Mouse (Mus musculus) gastrocnemius, adult 2 months (tissue): ENCODE measurements around the gene Pkd1l1. TPM values are rescaled to one million over a fixed set of nuclear protein-coding genes. Genes with fewer than 3 reads are reported as not detected.

Experiments used
- DNase-seq: peaks from one replicate; pipeline ENCODE4 v3.0.0; 2022
- H3K27ac ChIP-seq: fragments of 200-600 bp; 2 replicates; pipeline ENCODE4 v1.8.1; 2022; ENCODE audit warnings: mild to moderate bottlenecking
- H3K4me3 ChIP-seq: fragments of 200-600 bp; 2 replicates; pipeline ENCODE4 v1.8.1; 2022; ENCODE audit warnings: mild to moderate bottlenecking, moderate library complexity
- CTCF ChIP-seq: fragments of 200-600 bp; IDR thresholded peaks from 2 replicates; pipeline ENCODE4 v1.8.1; 2022; ENCODE audit warnings: antibody characterized with exemption, mild to moderate bottlenecking, moderate library complexity
- intact Hi-C: fragments of 180-260 bp; cut with DNase I; formaldehyde crosslinking; loops from one replicate; pipeline ENCODE4 v1.15.1; 2025
- long read RNA-seq, 2 experiments: library from polyadenylated mRNA; stranded (forward); transcript quantifications; one replicate each; pipeline ENCODE4 v2.0.0; 2021
- total RNA-seq, 2 experiments: library from RNA; stranded (reverse); gene quantifications; 2 replicates each; pipeline ENCODE4 v1.2.3; 2021

Pkd1l1 gene
- under 1 TPM in 1 of 2 experiments, not detected in 1; 0.03 TPM for total RNA-seq
- long read RNA-seq, experiment 1 = 0 reads
- long read RNA-seq, experiment 2 = 0 reads

DNA sequence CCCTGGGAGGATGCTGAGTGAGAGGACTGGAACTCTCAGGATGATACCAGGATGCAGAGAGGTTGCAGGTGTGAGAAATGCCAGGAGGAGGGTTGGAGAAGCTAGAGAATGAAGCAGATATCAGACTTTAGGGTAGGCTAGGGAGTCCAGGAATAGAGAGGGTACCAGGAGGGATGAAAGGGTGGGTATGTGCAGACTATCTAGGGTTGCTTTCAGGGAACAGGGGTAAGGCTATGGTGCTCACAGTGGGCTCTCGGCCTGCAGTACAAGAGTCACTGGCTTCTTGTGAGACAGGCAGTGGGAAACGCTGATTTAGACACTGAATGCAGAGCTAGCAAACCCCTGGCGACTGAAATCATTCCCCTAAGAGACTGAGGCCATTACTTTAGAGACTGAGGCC, at the start of gene Pkd1l1:
Pkd1l1 (minus strand) TSS at position 101 of the 400 bp plus-strand sequence.
- Histone ChIP-seq H3K4me3 (no peak within 1 kb of the TSS), H3K27ac (no peak within 1 kb of the TSS)
- intact Hi-C loops = no loop called here
- no peak for DNase-seq
- no peak for TF ChIP-seq CTCF

GRCm38 (mm10) chr11:9020207-9020606, 47.1 kb upstream of the Pkd1l1 start:
- Histone ChIP-seq H3K4me3 (no peak overlapping the region), H3K27ac (no peak overlapping the region)
- intact Hi-C loops = no loop called here
- TF ChIP-seq CTCF = no peak
- DNase-seq = no peak

DNA sequence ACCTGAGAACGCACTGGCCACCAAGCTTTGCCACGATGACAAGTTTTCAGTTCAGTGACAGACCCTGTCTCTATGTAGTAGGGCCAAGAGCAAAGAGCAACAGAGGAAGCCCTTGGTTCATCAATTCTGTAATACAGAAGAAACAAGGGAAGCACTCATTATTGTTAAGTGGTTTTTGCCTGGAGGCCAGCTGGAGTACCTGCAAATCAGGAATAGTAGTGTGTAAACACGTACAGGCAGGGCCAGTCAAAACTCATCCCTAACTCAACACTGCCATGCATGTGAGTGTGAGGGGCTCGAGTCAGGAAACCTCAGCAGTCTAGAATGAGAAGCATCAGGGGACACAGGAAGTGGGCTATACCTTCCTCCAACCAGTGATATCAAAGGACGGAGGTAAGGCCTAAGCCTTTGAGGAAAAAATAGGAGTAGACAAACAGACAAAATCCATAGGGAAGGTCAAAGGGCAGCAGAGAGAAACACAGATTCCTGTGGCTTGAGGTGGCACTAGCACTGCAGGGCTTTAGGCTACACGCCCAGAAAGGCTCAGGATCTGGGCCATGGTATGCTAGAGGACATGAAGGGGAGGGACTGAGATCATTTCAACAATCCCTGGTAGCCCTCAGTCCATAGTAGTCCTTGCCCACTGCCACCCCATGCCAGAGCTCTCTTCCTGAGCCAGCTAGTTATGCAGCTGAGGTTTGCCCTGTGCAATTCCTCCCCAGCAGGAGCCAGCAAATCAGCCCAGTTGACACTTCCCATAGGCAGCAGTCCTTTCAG, 45.6 kb upstream of the Pkd1l1 start:
- Histone ChIP-seq H3K27ac (no peak overlapping the region), H3K4me3 (no peak overlapping the region)
- TF ChIP-seq CTCF = no peak
- no peak for DNase-seq
- intact Hi-C loops = no loop called here

DNA sequence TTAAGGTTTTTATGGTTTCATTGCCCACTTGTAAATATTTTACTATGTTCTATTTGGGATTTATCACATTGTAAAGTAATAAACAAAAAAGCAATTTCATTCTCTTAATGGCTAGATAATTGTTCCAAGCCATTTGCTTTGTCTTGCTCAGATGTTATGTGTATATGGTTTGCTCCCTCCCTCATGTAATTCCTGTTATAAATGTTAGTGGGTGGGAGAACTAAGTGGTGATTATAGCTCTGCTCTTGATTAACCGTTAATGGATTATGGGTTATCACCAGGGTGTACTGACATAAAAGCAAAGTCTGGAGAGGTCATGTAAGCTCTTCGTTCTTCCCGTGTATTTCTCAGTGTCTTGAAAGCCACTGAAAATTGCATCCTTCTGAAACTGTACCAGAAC, 41.7 kb upstream of the Pkd1l1 start:
- intact Hi-C loops = loop anchor here (5.0 kb wide), 2 partner anchors 33 to 103 kb away; partner anchors contain the start of genes Gm11992, Sun3 and Upp1
- TF ChIP-seq CTCF = no peak
- H3K27ac ChIP-seq = no peak overlapping the region

DNA sequence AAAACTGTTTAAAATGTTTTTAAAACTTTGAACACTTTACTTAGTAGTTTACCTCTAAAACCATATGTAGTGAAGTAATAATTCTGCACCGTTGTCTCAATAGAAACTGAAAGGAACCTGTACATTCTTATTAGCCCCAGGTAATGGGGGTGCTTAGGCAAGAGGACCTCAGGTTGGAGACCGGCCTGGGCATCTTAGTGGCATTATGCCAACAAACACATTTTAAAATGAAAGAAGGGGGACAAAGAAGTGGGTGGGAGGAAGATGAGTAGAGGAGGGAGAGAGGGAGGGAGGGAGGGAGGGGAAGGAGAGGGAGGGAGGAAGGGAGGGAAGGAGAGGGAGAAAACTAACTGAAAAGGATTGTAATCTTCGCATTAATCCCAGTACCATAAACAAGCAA, 38.3 kb upstream of the Pkd1l1 start:
- peak overlapping the region; percentile 97 for H3K4me3 ChIP-seq
- peak overlapping the region; percentile 89 for H3K27ac ChIP-seq
- intact Hi-C loops = loop anchor here (5.0 kb wide), 2 partner anchors 36 to 106 kb away; partner anchors contain the start of genes Gm11992, Sun3 and Upp1

More for the DNA sequence above, 41.7 kb upstream of the Pkd1l1 start:
- DNase-seq = no peak
- no peak overlapping the region for H3K4me3 ChIP-seq

GRCm38 (mm10) chr11:9010853-9011339, 37.8 kb upstream of the Pkd1l1 start, which contains the start of gene Hus1:
Gene Hus1, minus strand, starts transcription at chr11:9011191.
- Histone ChIP-seq H3K27ac (peak within 1 kb of the TSS; percentile 89), H3K4me3 (peak within 1 kb of the TSS; percentile 97)
- intact Hi-C loops = loop anchor here (5.0 kb wide), 2 partner anchors 36 to 106 kb away; partner anchors contain the start of genes Gm11992, Sun3 and Upp1
- peak; percentile 92 for DNase-seq
- no peak for TF ChIP-seq CTCF

More for the DNA sequence above, 38.3 kb upstream of the Pkd1l1 start:
- DNase-seq = no peak
- TF ChIP-seq CTCF = no peak

DNA sequence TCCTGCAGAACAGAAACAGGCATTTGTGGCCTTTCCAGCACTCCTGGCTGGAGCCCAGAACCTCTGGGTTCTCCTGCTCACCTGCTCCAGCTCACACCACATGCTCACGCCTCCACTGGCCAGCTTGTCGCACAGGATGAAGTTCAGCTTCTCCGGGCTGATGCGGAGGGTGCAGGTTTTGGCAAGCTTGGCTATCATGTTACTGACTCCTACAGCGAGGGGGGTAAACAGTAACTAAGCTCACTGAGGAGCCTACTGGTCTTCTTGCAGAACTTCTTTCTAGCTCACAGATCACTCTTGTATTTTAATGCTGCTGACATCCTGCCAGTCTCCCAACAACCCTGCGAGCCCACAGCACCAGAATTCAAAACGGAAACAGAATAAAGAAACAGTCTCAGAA, 37.4 kb upstream of the Pkd1l1 start:
- Histone ChIP-seq H3K4me3 (peak overlapping the region; percentile 97), H3K27ac (peak overlapping the region; percentile 89)
- peak; percentile 41 for DNase-seq
- intact Hi-C loops = loop anchor here (5.0 kb wide), 2 partner anchors 37 to 107 kb away; partner anchors contain the start of genes Gm11992, Sun3 and Upp1
- no peak for TF ChIP-seq CTCF

DNA sequence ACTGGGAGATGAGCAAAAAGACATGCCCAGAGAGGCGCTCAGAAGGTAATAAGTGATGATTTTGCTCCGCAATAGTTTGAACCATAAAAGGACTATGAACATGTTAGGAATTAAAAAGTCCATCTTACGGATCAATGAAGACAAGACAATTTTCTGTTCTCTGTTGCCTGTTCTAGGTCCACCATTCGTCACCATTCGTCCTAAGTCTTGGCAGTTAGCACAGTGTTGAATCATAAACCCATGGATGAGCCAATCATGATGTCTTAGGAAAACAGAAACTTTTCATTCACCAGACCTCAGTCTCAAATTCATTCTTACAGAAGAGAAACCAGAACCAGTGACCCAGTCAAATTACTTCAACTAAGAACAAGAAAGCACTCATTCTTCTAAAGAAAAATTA, 35.7 kb upstream of the Pkd1l1 start:
- TF ChIP-seq CTCF = no peak
- intact Hi-C loops = no loop called here
- no peak for DNase-seq
- Histone ChIP-seq H3K4me3 (no peak overlapping the region), H3K27ac (no peak overlapping the region)

- Histone ChIP-seq H3K4me3 (no peak overlapping the region), H3K27ac (no peak overlapping the region)
- no peak for DNase-seq
- intact Hi-C loops = no loop called here
- TF ChIP-seq CTCF = no peak
Observed at GRCm38 (mm10) chr11:8988084-8988483, 15.0 kb upstream of the Pkd1l1 start.

- TF ChIP-seq CTCF = no peak
- intact Hi-C loops = no loop called here
- Histone ChIP-seq H3K4me3 (no peak overlapping the region), H3K27ac (peak overlapping the region; percentile 20; the same call in 1 of the 2 replicates)
- DNase-seq = no peak
Observed at GRCm38 (mm10) chr11:8986058-8986457, 13.0 kb upstream of the Pkd1l1 start.

GRCm38 (mm10) chr11:8983237-8983861, 10.3 kb upstream of the Pkd1l1 start:
- TF ChIP-seq CTCF = peak; percentile 87
- intact Hi-C loops = loop anchor here (1.0 kb wide), 1 partner anchor 153 kb away; no protein-coding TSS in a partner anchor
- no peak overlapping the region for H3K4me3 ChIP-seq
- DNase-seq = peak; percentile 78
- H3K27ac ChIP-seq = no peak overlapping the region

DNA sequence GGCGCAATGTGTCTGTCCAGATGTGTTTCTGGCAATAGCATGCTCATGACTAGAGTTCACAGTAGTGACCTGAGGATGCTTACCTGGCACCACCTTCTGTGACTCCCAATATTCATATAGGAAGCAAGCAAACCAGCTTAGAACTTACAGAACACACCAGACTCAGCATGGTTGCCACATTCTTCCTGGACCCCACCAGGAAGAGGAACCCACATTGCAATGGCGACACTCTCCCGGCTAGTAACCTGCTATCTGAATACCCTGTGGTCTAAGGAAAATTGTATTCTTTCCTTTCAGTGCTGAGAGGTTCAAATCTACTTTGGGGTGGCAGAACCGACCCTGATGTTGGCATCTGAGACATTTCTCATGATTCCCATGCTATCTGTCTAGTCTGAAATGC, 5.1 kb upstream of the Pkd1l1 start:
- no peak for TF ChIP-seq CTCF
- Histone ChIP-seq H3K4me3 (no peak overlapping the region), H3K27ac (no peak overlapping the region)
- no peak for DNase-seq
- intact Hi-C loops = no loop called here

DNA sequence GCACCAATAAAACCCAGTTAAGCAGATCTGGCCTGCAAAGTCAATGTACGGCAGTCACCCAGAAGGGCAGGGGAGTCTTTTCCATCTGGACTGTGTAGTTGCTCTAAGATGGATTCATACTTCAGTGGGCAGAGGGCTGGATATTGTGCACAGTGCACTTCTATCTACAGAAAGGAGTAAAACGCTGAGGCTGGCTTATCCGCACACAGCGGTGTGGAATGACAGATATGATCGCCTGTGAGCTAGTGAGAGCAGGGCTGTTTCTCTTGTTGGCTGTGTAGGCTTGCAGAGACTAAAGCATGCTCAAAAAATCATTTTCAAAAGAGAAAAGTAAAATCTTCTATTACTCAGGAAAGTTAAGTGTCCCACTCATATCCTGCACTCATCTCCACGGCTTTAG, 973 bp downstream of the Pkd1l1 start:
- H3K4me3 ChIP-seq = no peak overlapping the region
- no peak for DNase-seq
- no peak overlapping the region for H3K27ac ChIP-seq
- intact Hi-C loops = no loop called here
- TF ChIP-seq CTCF = no peak
